Mouse (Mus musculus) myocyte (in vitro differentiated cells): ENCODE results near the gene Gm3285.

Experiments
- CEBPB ChIP-seq: IDR thresholded peaks from 2 replicates; pipeline ENCODE4 v1.6.1; 2011; ENCODE audit warnings: mild to moderate bottlenecking, moderate library complexity; ENCODE audit not compliant: poor library complexity, insufficient read depth, severe bottlenecking
- E2F4 ChIP-seq: IDR thresholded peaks from one replicate; pipeline ENCODE4 v1.6.1; 2011; ENCODE audit warnings: mild to moderate bottlenecking, control low read depth, moderate library complexity; ENCODE audit not compliant: insufficient read depth
- MAX ChIP-seq: IDR thresholded peaks from one replicate; pipeline ENCODE4 v1.6.1; 2011; ENCODE audit warnings: low read depth, mild to moderate bottlenecking, control low read depth
- MYOD1 ChIP-seq, 3 experiments: IDR thresholded peaks; one replicate each; pipeline ENCODE4 v1.6.1; 2011; ENCODE audit warnings: control low read depth in 2 of 3, low read depth in 2 of 3, mild to moderate bottlenecking in 2 of 3, moderate library complexity in 1 of 3; ENCODE audit not compliant: insufficient read length in 2 of 3, control insufficient read depth in 1 of 3
- POLR2A ChIP-seq: IDR thresholded peaks from one replicate; pipeline ENCODE4 v1.6.1; 2011; ENCODE audit warnings: low read depth, mild to moderate bottlenecking, control low read depth, moderate library complexity; ENCODE audit not compliant: insufficient read length
- POLR2AphosphoS2 ChIP-seq: IDR thresholded peaks from one replicate; pipeline ENCODE4 v1.6.1; 2011; ENCODE audit warnings: low read depth, control low read depth; ENCODE audit not compliant: insufficient read length
- TCF12 ChIP-seq: IDR thresholded peaks from one replicate; pipeline ENCODE4 v1.6.1; 2011; ENCODE audit warnings: mild to moderate bottlenecking, control low read depth; ENCODE audit not compliant: poor library complexity, insufficient read depth, severe bottlenecking
- TCF3 ChIP-seq: IDR thresholded peaks from one replicate; pipeline ENCODE4 v1.6.1; 2011; ENCODE audit warnings: low read depth, control low read depth; ENCODE audit not compliant: insufficient read length
- USF1 ChIP-seq: IDR thresholded peaks from one replicate; pipeline ENCODE4 v1.6.1; 2011; ENCODE audit warnings: low read depth, mild to moderate bottlenecking, control low read depth, moderate library complexity

DNA sequence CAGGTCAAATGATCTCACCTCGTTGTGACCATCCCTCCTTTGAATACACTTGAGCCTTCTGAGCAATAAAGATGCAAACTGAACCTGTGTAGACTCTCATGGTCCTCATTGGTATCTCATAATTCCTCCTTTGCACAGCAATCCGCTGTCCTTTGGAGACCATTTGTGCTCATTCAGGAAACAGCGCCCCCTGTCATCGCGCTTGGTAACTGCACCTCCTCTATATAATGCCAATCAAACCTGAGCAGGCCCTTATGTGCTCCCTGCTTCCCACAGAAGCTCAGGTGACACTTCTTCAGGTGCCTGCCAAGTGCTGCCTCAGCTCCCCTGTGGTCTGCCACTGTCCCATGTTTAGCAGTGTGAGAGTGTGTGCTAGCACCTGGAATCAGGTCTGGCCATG lies 46.3 kb upstream of the Gm3285 start:
- TF ChIP-seq POLR2A = no peak
- TF ChIP-seq POLR2AphosphoS2 = no peak
- no peak for TF ChIP-seq TCF3
- TF ChIP-seq CEBPB = no peak
- TF ChIP-seq MAX = no peak
- no peak for TF ChIP-seq MYOD1 (IDR thresholded peaks at IDR 0.05; ENCODE audit: control insufficient read depth in 1 of 3, insufficient read length in 2 of 3, low read depth in 2 of 3)
- TF ChIP-seq USF1 = no peak
- TF ChIP-seq TCF12 = no peak
- TF ChIP-seq E2F4 = no peak
